Mouse (Mus musculus): ENCODE measurements around the gene Zfp58. TPM values are rescaled to one million over a fixed set of nuclear protein-coding genes. Genes with fewer than 3 reads are reported as not detected.

The Zfp58 gene
- polyA plus RNA-seq, 1 experiment from 2014 or later, result 12.7 TPM

- Histone ChIP-seq H3K4me2 (peak overlapping the region; percentile 69), H3K4me3 (replicated peaks) (peak overlapping the region; percentile 57), H3K27ac (peak overlapping the region; percentile 8; the same call in 1 of the 2 replicates), H3K36me3 (peaks cover 2% of the 10 kb centered on the region; the same call in 1 of the 2 replicates), H3K9ac (0 out of 2 replicates have a peak overlapping the region, but pooled peaks have one; percentile 4), H3K4me1 (peaks cover 4% of the 10 kb centered on the region; the same call in 1 of the 2 replicates), H3K27me3 (replicated peaks) (no peaks in the 10 kb centered on the region), H3K9me3 (no peaks in the 10 kb centered on the region)
- ATAC-seq (ENCODE audit: insufficient read depth, low FRiP score, low read depth), result 0 out of 2 replicates have a peak, but pooled peaks have one; percentile 13
- WGBS, result 8% methylated on average over 3 of the region's 3 CpGs
Observed at GRCm38 (mm10) chr13:67452021-67452309, 48.4 kb downstream of the Zfp58 start.

- H3K9ac ChIP-seq, result peak within 1 kb of the TSS; percentile 43
- H3K27ac ChIP-seq, result peak within 1 kb of the TSS; percentile 8; the same call in 1 of the 2 replicates
Observed at GRCm38 (mm10) chr13:67451172-67452020, 49.0 kb downstream of the Zfp58 start, which contains the start of gene Zfp874a. Gene Zfp874a (minus strand): TSS chr13:67451624.

More at GRCm38 (mm10) chr13:67451172-67452020, 49.0 kb downstream of the Zfp58 start, which contains the start of gene Zfp874a:
- peaks cover 4% of the 10 kb centered on the region; the same call in 1 of the 2 replicates for H3K36me3 ChIP-seq
- peak within 1 kb of the TSS; percentile 69 for H3K4me2 ChIP-seq
- peak within 1 kb of the TSS; percentile 57 for H3K4me3 ChIP-seq (replicated peaks)
- ATAC-seq (ENCODE audit: insufficient read depth, low FRiP score, low read depth), result peak; percentile 94
- H3K27me3 ChIP-seq (replicated peaks), result no peaks in the 10 kb centered on the region
- under 1% methylated on average over 20 of the region's 20 CpGs for WGBS
- H3K9me3 ChIP-seq, result no peaks in the 10 kb centered on the region
- peaks cover 4% of the 10 kb centered on the region; the same call in 1 of the 2 replicates for H3K4me1 ChIP-seq

Other genes starting within 250 kb of the Zfp58 start
- gene Zfp458, start 222.1 kb downstream of the Zfp58 start, polyA plus RNA-seq (2015; fragmentation: Nextera tagmentation; extraction: Ambion mirVana), result 1.8 and 1.9 TPM in 2 replicates
- 0.77 and 0.94 TPM in 2 replicates for gene Zfp457, start 194.1 kb downstream of the Zfp58 start, polyA plus RNA-seq (2015; fragmentation: Nextera tagmentation; extraction: Ambion mirVana)
- gene Zfp595, start 168.0 kb downstream of the Zfp58 start, polyA plus RNA-seq (2015; fragmentation: Nextera tagmentation; extraction: Ambion mirVana), result 2.7 and 2.9 TPM in 2 replicates
- gene Gm28044, start 140.0 kb downstream of the Zfp58 start, polyA plus RNA-seq (2015; fragmentation: Nextera tagmentation; extraction: Ambion mirVana), result 0.52 and 0.64 TPM in 2 replicates
- gene Zfp953, start 139.9 kb downstream of the Zfp58 start, polyA plus RNA-seq (2015; fragmentation: Nextera tagmentation; extraction: Ambion mirVana), result 1.0 and 1.1 TPM in 2 replicates
- 0.21 and 0.44 TPM in 2 replicates for gene Gm28041, start 124.8 kb downstream of the Zfp58 start, polyA plus RNA-seq (2015; fragmentation: Nextera tagmentation; extraction: Ambion mirVana)
- gene Zfp456, start 124.7 kb downstream of the Zfp58 start, polyA plus RNA-seq (2015; fragmentation: Nextera tagmentation; extraction: Ambion mirVana), result 1.8 and 2.0 TPM in 2 replicates
- gene Zfp429, start 100.7 kb downstream of the Zfp58 start, polyA plus RNA-seq (2015; fragmentation: Nextera tagmentation; extraction: Ambion mirVana), result 5.5 and 7.5 TPM in 2 replicates
- 0.90 and 1.1 TPM in 2 replicates for gene Zfp459, start 79.1 kb downstream of the Zfp58 start, polyA plus RNA-seq (2015; fragmentation: Nextera tagmentation; extraction: Ambion mirVana)
- gene Zfp874a, start 48.9 kb downstream of the Zfp58 start, polyA plus RNA-seq (2015; fragmentation: Nextera tagmentation; extraction: Ambion mirVana), result 8.7 and 9.6 TPM in 2 replicates
- 2.8 and 3.4 TPM in 2 replicates for gene Zfp874b, start 16.3 kb downstream of the Zfp58 start, polyA plus RNA-seq (2015; fragmentation: Nextera tagmentation; extraction: Ambion mirVana)
- not detected in 2 replicates for gene Gm26965, start 25.6 kb upstream of the Zfp58 start, polyA plus RNA-seq (2015; fragmentation: Nextera tagmentation; extraction: Ambion mirVana)
- gene Zfp87, start 25.6 kb upstream of the Zfp58 start, polyA plus RNA-seq (2015; fragmentation: Nextera tagmentation; extraction: Ambion mirVana), result 19.4 and 20.4 TPM in 2 replicates
- gene Zfp748, start 53.3 kb upstream of the Zfp58 start, polyA plus RNA-seq (2015; fragmentation: Nextera tagmentation; extraction: Ambion mirVana), result 11.8 and 11.9 TPM in 2 replicates
- 3.5 and 4.7 TPM in 2 replicates for gene Zfp729b, start 109.2 kb upstream of the Zfp58 start, polyA plus RNA-seq (2015; fragmentation: Nextera tagmentation; extraction: Ambion mirVana)
- 0.26 TPM in 1 of 2 replicates, not detected in the other for gene Gm49345, start 137.2 kb upstream of the Zfp58 start, polyA plus RNA-seq (2015; fragmentation: Nextera tagmentation; extraction: Ambion mirVana)
- 2.4 and 2.7 TPM in 2 replicates for gene Zfp729a, start 137.2 kb upstream of the Zfp58 start, polyA plus RNA-seq (2015; fragmentation: Nextera tagmentation; extraction: Ambion mirVana)
- gene Zfp738, start 186.5 kb upstream of the Zfp58 start, polyA plus RNA-seq (2015; fragmentation: Nextera tagmentation; extraction: Ambion mirVana), result 8.9 and 12.7 TPM in 2 replicates
- gene Zfp65, start 228.6 kb upstream of the Zfp58 start, polyA plus RNA-seq (2015; fragmentation: Nextera tagmentation; extraction: Ambion mirVana), result 5.8 and 5.9 TPM in 2 replicates